Mouse (Mus musculus): ENCODE data around the gene Gan. TPM values are rescaled to one million over a fixed set of nuclear protein-coding genes. Genes with fewer than 3 reads are reported as not detected.
A peak's percentile ranks its signal among the peaks of the same experiment; 100 is the strongest.

Gene Gan
- polyA plus RNA-seq, 1 experiment from 2014 or later: 1.3 TPM

DNA sequence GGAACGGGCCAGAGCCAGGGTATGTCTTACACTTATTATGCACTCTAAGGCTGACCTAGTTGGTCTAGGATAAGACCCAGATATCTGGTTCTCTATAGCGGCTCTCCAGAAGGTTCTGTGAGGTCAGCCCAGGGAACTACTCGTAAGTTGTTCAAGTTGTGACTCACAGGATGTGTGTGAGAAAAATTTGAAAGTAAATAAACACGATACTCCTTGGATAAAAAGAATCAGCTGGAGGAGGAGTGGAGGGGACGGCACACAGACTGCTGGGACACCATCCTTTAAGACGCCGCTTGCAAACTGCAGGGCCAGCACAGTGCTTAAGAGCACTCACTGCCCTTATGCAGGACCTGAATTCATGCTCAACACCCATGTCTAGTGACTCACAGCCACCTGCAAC is 19.3 kb downstream of the Gan start:
- Histone ChIP-seq H3K4me2 (no peak overlapping the region), H3K27ac (ENCODE audit: poor library complexity, severe bottlenecking) (no peak overlapping the region), H3K9me3 (replicated peaks) (no peaks in the 10 kb centered on the region), H3K9ac (no peak overlapping the region), H3K4me1 (replicated peaks) (peaks cover 7% of the 10 kb centered on the region), H3K27me3 (replicated peaks) (no peaks in the 10 kb centered on the region), H3K36me3 (0 out of 2 replicates have a peak, but pooled peaks cover 6% of the 10 kb centered on the region), H3K4me3 (no peak overlapping the region)
- 85% methylated on average over 7 of the region's 7 CpGs for WGBS
- no peak for ATAC-seq (ENCODE audit: insufficient number of reproducible peaks, low FRiP score)

DNA sequence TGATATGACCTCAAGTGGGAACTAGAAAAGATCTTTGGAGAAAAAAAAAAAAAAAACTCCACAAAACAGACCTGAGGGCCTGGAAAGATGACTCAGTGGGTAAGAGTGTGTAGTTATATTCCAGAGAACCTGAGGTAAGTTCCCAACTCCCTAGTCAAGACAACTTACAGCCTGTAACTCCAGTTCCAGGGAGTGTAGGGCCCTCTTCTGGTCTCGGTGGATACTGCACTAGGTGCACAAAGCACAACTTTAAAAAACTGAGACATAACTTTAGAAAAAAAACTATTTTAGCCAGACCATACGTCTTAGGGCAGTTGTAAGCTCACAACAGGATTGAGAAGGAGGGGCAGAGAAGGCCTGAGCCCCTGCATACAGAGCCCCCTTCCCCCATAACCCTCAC is 20.1 kb downstream of the Gan start:
- no peak overlapping the region for H3K4me2 ChIP-seq
- ATAC-seq (ENCODE audit: insufficient number of reproducible peaks, low FRiP score): no peak
- no peaks in the 10 kb centered on the region for H3K9me3 ChIP-seq (replicated peaks)
- H3K36me3 ChIP-seq: 0 out of 2 replicates have a peak, but pooled peaks cover 6% of the 10 kb centered on the region
- whole genome bisulfite sequencing: 75% methylated on average over 2 of the region's 2 CpGs
- 0 out of 2 replicates have a peak, but pooled peaks cover 1% of the 10 kb centered on the region for H3K4me1 ChIP-seq (replicated peaks)
- H3K4me3 ChIP-seq: no peak overlapping the region
- H3K27ac ChIP-seq (ENCODE audit: poor library complexity, severe bottlenecking): no peak overlapping the region
- no peaks in the 10 kb centered on the region for H3K27me3 ChIP-seq (replicated peaks)
- H3K9ac ChIP-seq: no peak overlapping the region

DNA sequence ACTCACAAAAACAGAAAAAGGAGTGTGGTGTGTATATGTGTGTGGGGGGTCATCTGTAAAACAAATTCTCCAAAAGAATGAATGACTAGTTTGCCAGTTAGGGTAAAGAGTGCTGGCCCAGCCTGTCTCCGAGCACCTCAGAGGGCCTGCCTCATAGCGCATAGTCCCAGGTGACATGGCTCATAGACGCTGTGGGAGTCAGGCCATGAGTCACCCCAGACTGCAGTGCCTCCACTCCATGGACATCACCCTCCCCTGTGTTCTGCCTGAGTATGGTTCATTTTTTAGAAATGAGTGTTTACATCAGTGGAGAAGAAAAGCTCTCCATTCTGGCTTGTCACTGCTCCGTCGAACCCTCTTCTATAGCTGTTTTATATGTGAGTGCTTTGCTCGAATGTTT is 20.7 kb downstream of the Gan start:
- H3K9me3 ChIP-seq (replicated peaks): no peaks in the 10 kb centered on the region
- H3K27ac ChIP-seq (ENCODE audit: poor library complexity, severe bottlenecking): no peak overlapping the region
- no peak overlapping the region for H3K4me2 ChIP-seq
- no peaks in the 10 kb centered on the region for H3K27me3 ChIP-seq (replicated peaks)
- H3K4me3 ChIP-seq: no peak overlapping the region
- ATAC-seq (ENCODE audit: insufficient number of reproducible peaks, low FRiP score): no peak
- H3K9ac ChIP-seq: no peak overlapping the region
- WGBS: 88% methylated on average over 6 of the region's 6 CpGs
- peaks cover 9% of the 10 kb centered on the region; the same call in 1 of the 2 replicates for H3K36me3 ChIP-seq
- no peaks in the 10 kb centered on the region for H3K4me1 ChIP-seq (replicated peaks)

DNA sequence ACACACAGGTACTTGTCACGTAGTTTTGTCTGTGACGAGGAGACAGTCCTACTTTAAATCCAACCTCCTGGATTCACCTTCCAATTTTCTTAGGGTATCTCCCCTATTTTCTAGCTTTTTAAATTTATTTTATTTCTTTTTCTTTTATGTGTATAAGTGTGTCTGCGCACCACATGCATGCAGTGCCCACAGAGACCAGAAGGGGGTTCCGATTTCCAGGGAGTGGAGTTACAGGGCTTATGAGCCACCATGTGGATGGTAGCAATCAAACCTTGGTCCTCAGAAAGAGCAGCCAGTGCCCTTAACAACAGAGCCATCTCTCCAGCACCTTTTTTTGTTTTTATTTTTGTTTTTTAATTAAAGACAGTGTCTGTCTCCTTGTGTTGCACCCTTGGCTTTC is 24.8 kb downstream of the Gan start:
- ATAC-seq (ENCODE audit: insufficient number of reproducible peaks, low FRiP score): no peak
- Histone ChIP-seq H3K4me2 (no peak overlapping the region), H3K9me3 (replicated peaks) (no peaks in the 10 kb centered on the region), H3K36me3 (peaks cover 34% of the 10 kb centered on the region), H3K27ac (ENCODE audit: poor library complexity, severe bottlenecking) (no peak overlapping the region), H3K4me1 (replicated peaks) (no peaks in the 10 kb centered on the region), H3K27me3 (replicated peaks) (no peaks in the 10 kb centered on the region), H3K9ac (no peak overlapping the region), H3K4me3 (no peak overlapping the region)
- WGBS: 94% methylated on average over 4 of the region's 4 CpGs

DNA sequence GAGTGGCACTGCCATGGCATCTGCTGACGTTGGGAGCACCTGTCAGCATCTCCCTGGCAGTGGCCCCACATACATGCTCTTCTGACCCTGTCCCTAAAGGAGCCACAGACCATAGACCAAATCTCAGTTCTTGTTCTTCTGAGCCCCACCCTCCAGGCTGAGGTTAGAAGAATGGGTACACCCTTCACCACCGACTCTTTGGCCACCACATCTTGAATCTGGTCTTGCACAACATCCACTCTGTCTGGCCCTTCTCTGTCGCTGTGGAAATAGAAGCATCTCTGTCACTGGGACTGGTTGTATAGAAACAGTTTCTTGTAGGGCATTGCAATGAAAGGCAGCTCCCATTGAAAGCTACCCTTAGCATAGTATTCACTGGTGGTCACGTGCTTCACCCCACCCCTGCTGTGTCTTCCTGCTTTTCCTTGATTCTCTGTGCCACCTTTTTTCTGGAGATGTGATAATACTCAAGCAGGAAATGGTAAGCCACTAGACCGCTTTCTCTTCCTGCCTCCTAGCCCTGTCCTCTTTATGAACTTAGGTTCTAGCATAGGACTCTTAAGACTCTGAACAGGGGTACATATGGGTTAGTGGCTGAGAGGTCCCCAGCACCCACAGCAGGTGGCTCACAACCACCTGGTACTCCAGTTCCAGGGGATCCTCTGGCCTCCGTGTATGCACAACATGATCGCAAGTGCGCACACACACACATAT is 25.9 kb downstream of the Gan start:
- 87% methylated on average over 8 of the region's 8 CpGs for WGBS
- Histone ChIP-seq H3K9me3 (replicated peaks) (no peaks in the 10 kb centered on the region), H3K4me1 (replicated peaks) (no peaks in the 10 kb centered on the region), H3K36me3 (peaks cover 44% of the 10 kb centered on the region), H3K4me2 (no peak overlapping the region), H3K4me3 (no peak overlapping the region), H3K27me3 (replicated peaks) (no peaks in the 10 kb centered on the region), H3K9ac (no peak overlapping the region), H3K27ac (ENCODE audit: poor library complexity, severe bottlenecking) (no peak overlapping the region)
- ATAC-seq (ENCODE audit: insufficient number of reproducible peaks, low FRiP score): no peak

DNA sequence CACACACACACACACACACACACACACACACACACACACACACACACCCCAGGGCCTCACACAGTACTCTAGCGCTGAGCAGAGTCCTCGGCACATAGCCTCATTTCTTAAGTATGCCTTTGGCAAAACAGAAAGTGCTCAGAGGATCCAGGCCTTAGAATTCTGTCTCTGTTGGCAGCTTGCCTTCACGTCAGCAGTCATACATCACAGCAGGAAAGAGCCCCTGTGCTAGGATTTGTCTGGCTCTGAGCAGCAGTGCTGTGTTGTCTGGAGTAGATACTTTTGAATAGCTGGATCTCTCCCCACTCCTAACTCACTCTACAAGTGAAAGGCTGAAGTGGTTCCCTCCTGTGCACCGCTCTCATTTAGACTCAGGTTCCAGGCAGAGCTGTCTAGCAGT is 36.4 kb downstream of the Gan start:
- H3K27ac ChIP-seq (ENCODE audit: poor library complexity, severe bottlenecking): peak overlapping the region; percentile 22; the same call in 1 of the 2 replicates
- H3K9ac ChIP-seq: no peak overlapping the region
- peaks cover 33% of the 10 kb centered on the region for H3K4me1 ChIP-seq (replicated peaks)
- no peak overlapping the region for H3K4me2 ChIP-seq
- no peak overlapping the region for H3K4me3 ChIP-seq
- ATAC-seq (ENCODE audit: insufficient number of reproducible peaks, low FRiP score): no peak
- 68% methylated on average over 4 of the region's 4 CpGs for WGBS
- H3K9me3 ChIP-seq (replicated peaks): no peaks in the 10 kb centered on the region
- peaks cover 68% of the 10 kb centered on the region for H3K36me3 ChIP-seq
- H3K27me3 ChIP-seq (replicated peaks): no peaks in the 10 kb centered on the region

DNA sequence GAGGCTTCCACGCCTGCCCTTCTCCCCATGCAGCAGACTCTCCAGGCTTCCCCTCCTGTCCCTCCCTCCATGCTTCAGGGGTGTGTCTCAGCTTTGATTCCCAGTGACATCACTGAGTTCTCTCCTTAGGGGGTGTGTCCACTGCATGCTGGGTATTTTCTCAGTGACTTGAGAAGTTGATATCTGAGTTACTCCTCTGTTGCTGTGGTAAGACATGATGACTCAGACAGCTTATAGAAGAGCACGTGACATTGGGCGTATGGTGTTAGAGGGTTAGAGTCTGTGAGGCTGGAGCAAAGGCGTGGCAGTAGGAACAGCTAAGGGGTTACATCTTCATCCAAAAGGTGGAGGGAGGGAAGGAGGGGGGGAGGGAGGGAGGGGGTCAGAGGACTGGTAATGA is 38.7 kb downstream of the Gan start:
- Histone ChIP-seq H3K9ac (no peak overlapping the region), H3K27me3 (replicated peaks) (no peaks in the 10 kb centered on the region), H3K4me1 (replicated peaks) (peaks cover 55% of the 10 kb centered on the region), H3K4me3 (no peak overlapping the region), H3K4me2 (no peak overlapping the region), H3K36me3 (peaks cover 46% of the 10 kb centered on the region), H3K27ac (ENCODE audit: poor library complexity, severe bottlenecking) (no peak overlapping the region), H3K9me3 (replicated peaks) (no peaks in the 10 kb centered on the region)
- peak; percentile 25; the same call in 1 of the 2 replicates for ATAC-seq (ENCODE audit: insufficient number of reproducible peaks, low FRiP score)
- WGBS: 80% methylated on average over 4 of the region's 4 CpGs

DNA sequence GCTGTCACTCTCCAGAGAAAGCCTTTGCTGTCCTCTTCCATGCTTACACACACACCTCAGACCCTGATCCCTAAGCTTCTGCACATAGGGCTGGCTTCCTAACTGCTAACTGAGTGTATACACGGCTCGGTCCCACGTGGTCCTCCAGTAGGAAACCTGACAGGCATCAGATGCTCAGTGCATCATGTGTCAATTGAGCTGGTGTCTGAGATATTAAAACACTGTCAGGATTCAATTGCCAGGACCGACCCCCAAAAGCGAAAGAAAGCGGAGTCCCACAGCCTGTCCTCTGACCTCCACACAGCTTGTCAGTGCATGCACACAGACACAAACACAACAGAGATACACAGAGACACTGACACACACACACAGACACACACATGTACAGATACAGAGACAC is 39.6 kb downstream of the Gan start:
- no peak for ATAC-seq (ENCODE audit: insufficient number of reproducible peaks, low FRiP score)
- no peaks in the 10 kb centered on the region for H3K27me3 ChIP-seq (replicated peaks)
- H3K9ac ChIP-seq: no peak overlapping the region
- peak overlapping the region; percentile 78 for H3K27ac ChIP-seq (ENCODE audit: poor library complexity, severe bottlenecking)
- peaks cover 62% of the 10 kb centered on the region for H3K4me1 ChIP-seq (replicated peaks)
- peaks cover 39% of the 10 kb centered on the region for H3K36me3 ChIP-seq
- no peak overlapping the region for H3K4me3 ChIP-seq
- H3K9me3 ChIP-seq (replicated peaks): no peaks in the 10 kb centered on the region
- 84% methylated on average over 6 of the region's 6 CpGs for WGBS
- peak overlapping the region; percentile 56 for H3K4me2 ChIP-seq

DNA sequence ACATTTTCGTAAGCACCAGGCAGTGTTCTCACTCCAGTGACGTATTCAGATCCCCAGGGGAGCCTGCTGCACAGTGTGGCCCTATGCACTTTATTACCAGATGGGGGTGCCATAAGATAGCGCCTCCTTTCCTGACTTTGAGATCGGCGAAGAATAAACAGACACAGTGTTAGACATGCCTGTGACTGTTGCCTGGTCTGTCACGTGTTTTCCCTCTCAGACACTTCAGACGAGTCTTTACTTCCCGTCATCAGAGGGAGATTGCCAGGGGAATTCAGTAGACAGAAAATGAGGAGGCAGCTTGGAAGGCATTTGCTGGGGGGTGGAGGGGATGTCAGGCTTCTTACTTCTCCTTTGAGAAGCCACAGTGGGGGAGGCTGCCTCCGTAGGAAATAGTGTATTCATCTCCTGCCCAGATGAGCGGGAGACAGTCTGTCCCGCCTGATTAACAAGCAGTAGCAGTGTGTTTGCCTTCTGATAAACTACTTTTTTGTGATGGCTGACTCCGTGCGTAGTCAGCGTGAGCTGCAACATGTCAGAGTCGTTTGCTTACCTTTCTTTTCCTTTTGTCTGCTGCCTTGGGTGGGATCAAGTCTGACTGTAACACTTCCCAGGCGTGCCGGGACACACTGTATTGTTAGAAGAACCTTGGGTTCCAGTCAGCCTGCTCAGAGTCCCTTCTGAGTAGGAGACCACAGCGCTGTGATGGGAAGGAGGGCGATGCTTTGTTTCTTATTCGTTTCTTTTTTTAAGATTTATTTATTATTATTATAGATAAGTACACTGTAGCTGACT is 40.4 kb downstream of the Gan start:
- no peak overlapping the region for H3K4me3 ChIP-seq
- H3K36me3 ChIP-seq: peaks cover 34% of the 10 kb centered on the region
- peak overlapping the region; percentile 78 for H3K27ac ChIP-seq (ENCODE audit: poor library complexity, severe bottlenecking)
- no peaks in the 10 kb centered on the region for H3K9me3 ChIP-seq (replicated peaks)
- WGBS: 23% methylated on average over 20 of the region's 20 CpGs
- H3K4me1 ChIP-seq (replicated peaks): peaks cover 56% of the 10 kb centered on the region
- no peaks in the 10 kb centered on the region for H3K27me3 ChIP-seq (replicated peaks)
- H3K9ac ChIP-seq: peak overlapping the region; percentile 44; the same call in 1 of the 2 replicates
- ATAC-seq (ENCODE audit: insufficient number of reproducible peaks, low FRiP score): peak; percentile 86
- peak overlapping the region; percentile 56 for H3K4me2 ChIP-seq

DNA sequence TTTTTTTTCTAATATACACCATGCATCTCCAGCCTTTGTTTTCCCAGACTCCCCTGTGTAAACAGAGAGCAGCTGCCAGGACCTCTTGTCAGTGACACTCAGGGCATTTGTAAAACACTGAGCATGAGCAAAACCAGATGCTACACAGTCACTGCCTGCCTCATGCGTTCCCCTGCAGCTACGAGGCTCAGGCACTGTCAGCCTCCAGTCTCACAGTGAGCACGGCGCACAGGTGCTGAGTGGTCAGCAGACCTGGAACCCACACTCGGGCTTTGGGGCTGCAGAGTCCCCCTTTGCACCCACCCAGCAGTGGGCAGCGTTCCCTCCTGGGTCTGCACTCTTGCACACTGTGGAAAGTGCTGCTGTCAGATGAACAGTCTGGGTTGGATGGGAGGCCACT is 41.7 kb downstream of the Gan start:
- Histone ChIP-seq H3K4me3 (no peak overlapping the region), H3K9ac (0 out of 2 replicates have a peak overlapping the region, but pooled peaks have one; percentile 49), H3K36me3 (peaks cover 34% of the 10 kb centered on the region), H3K9me3 (replicated peaks) (no peaks in the 10 kb centered on the region), H3K4me2 (peak overlapping the region; percentile 19; the same call in 1 of the 2 replicates), H3K27ac (ENCODE audit: poor library complexity, severe bottlenecking) (peak overlapping the region; percentile 78; the same call in 1 of the 2 replicates), H3K27me3 (replicated peaks) (no peaks in the 10 kb centered on the region), H3K4me1 (replicated peaks) (peaks cover 51% of the 10 kb centered on the region)
- 21% methylated on average over 6 of the region's 6 CpGs for WGBS
- peak; percentile 47 for ATAC-seq (ENCODE audit: insufficient number of reproducible peaks, low FRiP score)

DNA sequence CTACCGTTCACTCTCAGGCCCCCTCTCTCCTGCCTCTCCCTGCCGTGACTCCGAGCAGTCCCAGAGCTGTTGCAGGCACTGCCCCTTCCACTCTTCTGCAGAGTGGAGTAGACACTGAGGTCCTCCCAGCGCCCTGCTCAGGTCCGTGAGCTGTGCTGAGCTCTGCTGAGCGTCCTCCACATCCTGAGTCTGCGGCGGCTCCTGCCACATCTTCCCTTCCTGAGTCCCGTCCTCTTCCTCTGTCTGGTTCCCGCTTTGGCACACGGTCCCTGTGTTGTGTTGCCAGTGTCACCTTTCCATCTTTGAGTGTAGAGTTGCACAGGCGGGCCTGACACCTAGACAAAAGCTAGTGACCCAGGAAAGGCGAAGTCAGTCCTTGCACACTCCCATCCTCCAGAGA is 42.4 kb downstream of the Gan start:
- peak; percentile 10 for ATAC-seq (ENCODE audit: insufficient number of reproducible peaks, low FRiP score)
- Histone ChIP-seq H3K36me3 (peaks cover 34% of the 10 kb centered on the region), H3K4me2 (peak overlapping the region; percentile 35), H3K4me3 (no peak overlapping the region), H3K9me3 (replicated peaks) (no peaks in the 10 kb centered on the region), H3K9ac (peak overlapping the region; percentile 44), H3K4me1 (replicated peaks) (peaks cover 50% of the 10 kb centered on the region), H3K27me3 (replicated peaks) (no peaks in the 10 kb centered on the region), H3K27ac (ENCODE audit: poor library complexity, severe bottlenecking) (peak overlapping the region; percentile 85)
- WGBS: 39% methylated on average over 13 of the region's 13 CpGs

All from heart, embryonic 12.5 days (tissue).